Mouse (Mus musculus) heart, adult 2 months (tissue): ENCODE results near the gene Gpr155. TPM values are rescaled to one million over a fixed set of nuclear protein-coding genes. Genes with fewer than 3 reads are reported as not detected.

Experiments
- DNase-seq, 2 experiments: peaks; one replicate each; pipeline ENCODE4 v3.0.0; 2021
- H3K27ac ChIP-seq: fragments of 200-600 bp; 2 replicates; pipeline ENCODE4 v1.8.1; 2022
- H3K27me3 ChIP-seq: fragments of 200-500 bp; 2 replicates; pipeline ENCODE4 v1.6.1; 2012; ENCODE audit warnings: mild to moderate bottlenecking, low read length, inconsistent platforms, mixed read lengths; ENCODE audit not compliant: control insufficient read depth, insufficient read depth
- H3K36me3 ChIP-seq: fragments of 200-500 bp; 2 replicates; pipeline ENCODE4 v1.6.1; 2012; ENCODE audit warnings: low read length, inconsistent platforms; ENCODE audit not compliant: control insufficient read depth, insufficient read depth
- H3K4me1 ChIP-seq: fragments of 200-500 bp; 2 replicates; pipeline ENCODE4 v1.6.1; 2011; ENCODE audit warnings: low read length; ENCODE audit not compliant: control insufficient read depth, insufficient read depth
- H3K4me3 ChIP-seq: fragments of 200-600 bp; 2 replicates; pipeline ENCODE4 v1.8.1; 2022
- H3K79me2 ChIP-seq: fragments of 200-500 bp; replicated peaks from 2 replicates; pipeline ENCODE4 v1.6.1; 2012; ENCODE audit warnings: mild to moderate bottlenecking, inconsistent platforms, low read length, moderate library complexity, mixed read lengths; ENCODE audit not compliant: control insufficient read depth, insufficient read depth
- H3K9ac ChIP-seq: fragments of 200-500 bp; 2 replicates; pipeline ENCODE4 v1.6.1; 2012; ENCODE audit warnings: low read depth, mild to moderate bottlenecking, control low read depth, inconsistent platforms, low read length, mixed read lengths
- CTCF ChIP-seq: fragments of 200-600 bp; IDR thresholded peaks from 2 replicates; pipeline ENCODE4 v1.8.1; 2022; ENCODE audit warnings: antibody characterized with exemption, mild to moderate bottlenecking, moderate library complexity
- EP300 ChIP-seq: fragments of 200-500 bp; IDR thresholded peaks from 2 replicates; pipeline ENCODE4 v1.6.1; 2011; ENCODE audit warnings: low read depth, low read length, control low read depth; ENCODE audit not compliant: insufficient read depth
- POLR2A ChIP-seq: fragments of 200-500 bp; IDR thresholded peaks from 2 replicates; pipeline ENCODE4 v1.6.1; 2011; ENCODE audit warnings: mild to moderate bottlenecking, low read depth, low read length, control low read depth; ENCODE audit not compliant: insufficient read depth
- WGBS: fragments of 180-500 bp; shearing (Covaris S2); methylation state at CpG from one replicate; pipeline ENCODE4 v1.1.7; 2018; 5-methylcytosine and 5-hydroxymethylcytosine counted together
- intact Hi-C: fragments of 180-260 bp; cut with DNase I; formaldehyde crosslinking; loops from one replicate; pipeline ENCODE4 v1.15.1; 2025
- polyA plus RNA-seq: library from polyadenylated mRNA; depleted of rRNA; stranded (reverse); fragments of >200 nt; gene quantifications from 2 replicates; pipeline ENCODE4 v1.2.3, GENCODE M21; 2012; rRNA removed
- total RNA-seq, 2 experiments: library from RNA; stranded (reverse); gene quantifications; 2 replicates each; pipeline ENCODE4 v1.2.3; 2021

Gene Gpr155
- total and polyA plus RNA-seq, 3 experiments, result 11.3 to 15.2 (median 11.7) TPM

GRCm38 (mm10) chr2:73304506-73304905, 81.9 kb downstream of the Gpr155 start:
- Histone ChIP-seq H3K4me3 (no peak overlapping the region), H3K79me2 (no peaks in the 10 kb centered on the region), H3K27me3 (no peaks in the 10 kb centered on the region), H3K27ac (no peak overlapping the region), H3K9ac (no peak overlapping the region), H3K36me3 (peaks cover 5% of the 10 kb centered on the region), H3K4me1 (no peaks in the 10 kb centered on the region)
- intact Hi-C loops, result no loop called here
- no peak for TF ChIP-seq POLR2A
- WGBS, result 90% methylated on average over 5 of the region's 5 CpGs
- no peak for DNase-seq

GRCm38 (mm10) chr2:73302722-73303121, 83.7 kb downstream of the Gpr155 start:
- intact Hi-C loops, result no loop called here
- Histone ChIP-seq H3K4me1 (no peaks in the 10 kb centered on the region), H3K9ac (no peak overlapping the region), H3K27ac (no peak overlapping the region), H3K4me3 (no peak overlapping the region), H3K79me2 (no peaks in the 10 kb centered on the region), H3K27me3 (no peaks in the 10 kb centered on the region), H3K36me3 (peaks cover 2% of the 10 kb centered on the region)
- WGBS, result 97% methylated on average over 9 of the region's 9 CpGs
- DNase-seq, result no peak
- TF ChIP-seq EP300 (no peak), CTCF (no peak), POLR2A (no peak)

GRCm38 (mm10) chr2:73301979-73302378, 84.4 kb downstream of the Gpr155 start:
- no peak overlapping the region for H3K9ac ChIP-seq
- no peaks in the 10 kb centered on the region for H3K79me2 ChIP-seq
- no peak for DNase-seq
- TF ChIP-seq CTCF, result no peak
- no peaks in the 10 kb centered on the region for H3K4me1 ChIP-seq
- H3K27me3 ChIP-seq, result no peaks in the 10 kb centered on the region
- no peak overlapping the region for H3K4me3 ChIP-seq
- intact Hi-C loops, result no loop called here
- no peak overlapping the region for H3K27ac ChIP-seq
- H3K36me3 ChIP-seq, result peaks cover 2% of the 10 kb centered on the region
- WGBS, result 50% methylated on average over 1 of the region's 1 CpGs

GRCm38 (mm10) chr2:73298841-73299240, 87.5 kb downstream of the Gpr155 start:
- Histone ChIP-seq H3K27ac (no peak overlapping the region), H3K4me1 (no peaks in the 10 kb centered on the region), H3K4me3 (no peak overlapping the region), H3K9ac (no peak overlapping the region), H3K27me3 (no peaks in the 10 kb centered on the region), H3K79me2 (0 out of 2 replicates have a peak, but pooled peaks cover 2% of the 10 kb centered on the region), H3K36me3 (no peaks in the 10 kb centered on the region; the same call in 1 of the 2 replicates)
- intact Hi-C loops, result no loop called here
- TF ChIP-seq POLR2A, result no peak
- no peak for TF ChIP-seq EP300
- TF ChIP-seq CTCF, result no peak
- 86% methylated on average over 3 of the region's 3 CpGs for WGBS
- no peak for DNase-seq

GRCm38 (mm10) chr2:73298154-73298553, 88.2 kb downstream of the Gpr155 start:
- 84% methylated on average over 7 of the region's 7 CpGs for WGBS
- DNase-seq, result no peak
- Histone ChIP-seq H3K4me1 (no peaks in the 10 kb centered on the region), H3K27me3 (no peaks in the 10 kb centered on the region), H3K36me3 (no peaks in the 10 kb centered on the region; the same call in 1 of the 2 replicates), H3K4me3 (no peak overlapping the region), H3K9ac (no peak overlapping the region), H3K27ac (no peak overlapping the region), H3K79me2 (0 out of 2 replicates have a peak, but pooled peaks cover 2% of the 10 kb centered on the region)
- TF ChIP-seq EP300 (no peak), POLR2A (no peak)
- intact Hi-C loops, result no loop called here

- Histone ChIP-seq H3K79me2 (0 out of 2 replicates have a peak, but pooled peaks cover 2% of the 10 kb centered on the region), H3K36me3 (no peaks in the 10 kb centered on the region; the same call in 1 of the 2 replicates), H3K4me3 (no peak overlapping the region), H3K9ac (no peak overlapping the region), H3K27me3 (no peaks in the 10 kb centered on the region), H3K4me1 (peaks cover 1% of the 10 kb centered on the region; the same call in 1 of the 2 replicates), H3K27ac (no peak overlapping the region)
- intact Hi-C loops, result no loop called here
- TF ChIP-seq POLR2A (no peak), CTCF (no peak), EP300 (no peak)
- no peak for DNase-seq
- 47% methylated on average over 7 of the region's 7 CpGs for WGBS
These were observed 91.3 kb downstream of the Gpr155 start for GRCm38 (mm10) chr2:73295023-73295422.

Other genes starting within 250 kb of the Gpr155 start
- 10 to 100 TPM; 37.8 to 39.0 TPM for gene Ola1, start 167.6 kb downstream of the Gpr155 start, total RNA-seq
- gene Ola1, start 167.6 kb downstream of the Gpr155 start, polyA plus RNA-seq, result 6.9 and 15.9 TPM in 2 replicates
- not detected for gene Sp9, start 114.6 kb downstream of the Gpr155 start, total RNA-seq
- not detected in 2 replicates for gene Sp9, start 114.6 kb downstream of the Gpr155 start, polyA plus RNA-seq
- gene Scrn3, start 74.0 kb downstream of the Gpr155 start, total RNA-seq, result 10 to 100 TPM; 24.0 to 27.8 TPM
- gene Scrn3, start 74.0 kb downstream of the Gpr155 start, polyA plus RNA-seq, result 11.4 and 24.5 TPM in 2 replicates
- 10 to 100 TPM; 11.9 to 14.3 TPM for gene Cir1, start 73.9 kb downstream of the Gpr155 start, total RNA-seq
- 2.5 and 4.7 TPM in 2 replicates for gene Cir1, start 73.9 kb downstream of the Gpr155 start, polyA plus RNA-seq
- 10 to 100 TPM; 12.9 to 17.0 TPM for gene Wipf1, start 143.2 kb upstream of the Gpr155 start, total RNA-seq
- gene Wipf1, start 143.2 kb upstream of the Gpr155 start, polyA plus RNA-seq, result 6.0 and 6.6 TPM in 2 replicates
- not detected for gene Chrna1, start 193.8 kb upstream of the Gpr155 start, total RNA-seq
- 0.04 TPM in 1 of 2 replicates, not detected in the other for gene Chrna1, start 193.8 kb upstream of the Gpr155 start, polyA plus RNA-seq